Mouse (Mus musculus) embryo, embryonic 11.5 days (tissue): ENCODE measurements at regions not wholly inside any gene's neighbourhood (a gene's known extent, or its start where the extent isn't known, plus 50 kb on each side); places are given as distances from the start of the nearest gene placed in this dataset.

Experiments
- DNase-seq: peaks from one replicate; pipeline ENCODE4 v3.0.0-alpha.2; 2012; ENCODE audit warnings: low read depth, low spot score

DNA sequence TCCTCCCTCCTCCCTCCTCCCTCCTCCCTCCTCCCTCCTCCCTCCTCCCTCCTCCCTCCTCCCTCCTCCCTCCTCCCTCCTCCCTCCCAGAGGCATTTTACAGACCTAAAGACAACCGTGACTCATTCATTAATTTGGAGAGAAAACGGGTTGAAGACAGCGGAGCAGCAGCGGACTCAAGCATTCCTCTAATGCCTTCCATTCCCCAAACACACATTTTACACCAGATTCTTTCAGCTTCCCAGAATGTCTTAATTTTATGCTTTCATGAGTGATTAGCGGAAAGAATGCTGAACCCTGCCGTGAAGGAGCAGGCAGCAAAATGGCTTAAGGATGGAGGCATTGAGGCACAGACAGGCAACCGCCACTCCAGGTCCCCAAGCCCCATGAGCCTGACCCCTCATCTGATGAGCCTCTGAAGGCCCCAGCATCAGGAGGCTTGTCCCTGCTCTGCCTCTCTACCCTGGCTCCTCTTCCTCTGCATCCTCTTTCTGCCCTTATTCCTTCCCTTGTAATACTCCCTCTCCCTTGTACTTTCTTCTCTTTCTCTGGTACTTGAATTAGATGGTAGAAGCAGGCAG is 192.5 kb downstream of the Cdc5l start:
- no peak for DNase-seq

DNA sequence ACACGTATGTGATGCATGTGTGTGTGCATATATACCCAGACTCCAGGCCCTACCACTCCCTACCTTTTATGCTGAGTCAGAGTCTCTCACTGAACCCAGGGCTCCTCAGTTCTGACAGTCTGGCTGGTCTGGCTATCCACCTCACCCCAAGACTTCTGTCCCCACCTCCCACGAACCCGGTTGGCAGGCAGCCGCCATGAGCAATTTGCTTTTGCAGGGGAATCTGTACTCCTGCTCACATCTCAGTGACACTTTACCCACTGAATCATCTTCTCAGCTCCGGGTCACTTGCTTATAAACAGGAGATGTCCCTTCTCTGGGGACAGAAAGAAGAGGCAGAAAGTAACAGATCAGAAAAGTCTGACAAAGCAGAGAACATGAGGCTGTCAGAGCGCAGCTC is 193.0 kb downstream of the Cdc5l start:
- DNase-seq, result no peak

DNA sequence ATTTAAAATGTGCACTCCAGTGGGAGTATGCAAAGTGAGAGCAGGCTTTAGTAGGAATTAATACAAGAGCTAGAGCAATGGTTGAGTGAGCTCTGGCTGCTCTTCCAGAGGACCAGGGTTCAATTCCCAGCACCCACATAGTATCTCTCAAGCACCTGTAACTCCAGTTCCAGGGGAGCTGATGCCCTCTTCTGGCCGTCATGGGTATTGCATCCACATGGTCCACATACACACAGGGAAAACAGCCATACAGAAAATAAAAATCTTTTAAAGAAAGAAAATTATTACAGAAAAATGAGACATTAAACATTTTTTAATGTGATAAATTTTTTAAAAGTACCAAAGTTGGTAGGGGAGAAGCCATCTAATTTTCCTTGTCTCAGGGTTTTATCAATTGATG is 196.3 kb downstream of the Cdc5l start:
- DNase-seq, result no peak

DNA sequence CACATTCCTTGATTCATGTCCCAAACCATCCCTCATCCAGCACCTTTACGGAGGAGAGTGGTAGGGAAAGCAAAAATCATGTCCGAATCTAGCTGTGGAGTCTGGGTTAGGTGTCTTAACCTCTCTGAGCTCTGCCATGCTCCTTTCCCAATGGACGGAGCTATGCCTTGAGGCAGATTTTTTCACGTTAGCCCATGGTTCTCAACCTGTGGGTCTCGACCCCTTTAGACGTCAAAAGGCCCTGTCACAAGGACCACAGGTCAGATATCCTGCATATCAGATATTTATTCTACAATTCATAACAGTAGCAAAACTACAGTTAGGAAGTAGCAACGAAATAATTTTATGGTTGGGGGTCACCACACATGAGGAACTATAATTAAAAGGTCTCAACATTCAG is 198.1 kb downstream of the Cdc5l start:
- no peak for DNase-seq

DNA sequence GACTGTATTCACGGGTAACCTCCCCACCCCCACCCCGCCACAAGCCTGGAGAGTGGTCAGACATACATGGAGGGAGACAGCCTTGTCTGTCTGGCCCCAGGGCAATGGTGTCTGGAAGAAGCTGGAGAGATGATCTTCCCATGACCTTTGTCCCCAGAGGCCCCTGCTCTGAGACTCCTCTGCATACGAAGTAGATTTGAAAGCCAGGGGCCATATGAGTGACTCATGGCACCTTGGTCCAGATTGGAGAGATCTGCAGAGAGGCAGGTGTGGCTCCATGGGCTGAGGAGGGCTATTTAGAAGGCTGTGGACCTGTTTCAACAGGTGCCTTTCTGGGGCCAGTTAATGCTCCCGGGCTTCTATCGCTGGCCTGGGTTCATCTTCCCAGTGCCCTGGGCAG is 200.7 kb downstream of the Cdc5l start:
- no peak for DNase-seq

DNA sequence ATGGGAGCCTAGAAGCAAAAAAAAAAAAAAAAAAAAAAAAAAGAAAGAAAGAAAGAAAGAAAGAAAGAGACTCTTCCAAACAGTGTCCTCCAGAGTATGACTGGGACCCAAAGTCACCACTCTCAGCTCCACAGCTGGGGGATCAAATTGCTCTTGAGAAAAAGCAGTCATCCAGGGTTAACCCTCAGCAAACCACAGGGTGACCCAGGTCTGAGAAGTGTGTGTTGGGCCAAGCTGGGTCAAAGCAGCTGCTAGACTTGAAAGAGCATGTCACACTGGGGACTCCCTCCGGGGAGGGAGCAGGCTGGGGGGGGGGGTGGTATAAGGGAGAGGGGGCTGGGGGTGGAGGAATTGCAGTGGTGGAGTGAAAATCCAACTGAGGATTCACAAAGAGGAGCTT is 206.3 kb downstream of the Cdc5l start:
- no peak for DNase-seq

DNA sequence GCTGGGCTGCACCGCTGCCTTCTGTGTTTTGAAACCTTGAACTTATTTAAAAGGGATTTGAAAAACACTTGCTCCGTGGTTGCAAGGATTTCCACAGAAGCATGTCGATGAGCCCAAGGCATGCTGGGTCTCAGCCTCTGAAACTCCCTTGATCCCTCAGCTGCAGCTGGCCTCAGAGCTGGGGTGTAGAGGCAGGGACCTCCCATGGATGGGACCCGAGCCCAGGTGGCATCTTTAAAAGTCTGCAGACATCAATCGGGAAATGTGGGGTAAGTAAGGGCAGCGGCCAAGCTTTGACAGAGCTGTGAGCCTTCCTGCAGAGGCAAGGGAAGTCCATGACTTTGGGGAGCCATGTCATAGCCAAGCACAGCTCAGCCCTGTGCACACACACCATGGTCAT is 207.1 kb downstream of the Cdc5l start:
- no peak for DNase-seq

DNA sequence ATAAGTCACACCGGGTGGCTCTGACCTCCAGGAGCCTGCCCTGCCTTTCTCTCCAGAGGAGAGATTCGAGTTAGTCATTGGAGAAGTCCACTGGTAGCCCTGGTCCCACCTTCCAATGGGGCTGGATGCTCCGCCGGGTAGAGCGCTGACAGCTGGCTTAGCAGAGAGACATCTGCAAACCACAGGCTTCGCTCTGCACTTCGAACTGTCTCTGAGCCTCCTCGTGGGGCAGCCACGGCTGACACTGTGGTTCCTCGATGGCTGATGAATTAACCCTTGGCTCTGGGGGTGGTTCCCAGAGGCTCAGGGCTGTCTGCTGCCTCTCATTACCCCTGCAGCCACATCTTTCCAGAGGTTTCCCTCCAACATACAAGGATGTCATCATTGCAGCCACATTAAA is 211.9 kb downstream of the Cdc5l start:
- DNase-seq, result no peak

DNA sequence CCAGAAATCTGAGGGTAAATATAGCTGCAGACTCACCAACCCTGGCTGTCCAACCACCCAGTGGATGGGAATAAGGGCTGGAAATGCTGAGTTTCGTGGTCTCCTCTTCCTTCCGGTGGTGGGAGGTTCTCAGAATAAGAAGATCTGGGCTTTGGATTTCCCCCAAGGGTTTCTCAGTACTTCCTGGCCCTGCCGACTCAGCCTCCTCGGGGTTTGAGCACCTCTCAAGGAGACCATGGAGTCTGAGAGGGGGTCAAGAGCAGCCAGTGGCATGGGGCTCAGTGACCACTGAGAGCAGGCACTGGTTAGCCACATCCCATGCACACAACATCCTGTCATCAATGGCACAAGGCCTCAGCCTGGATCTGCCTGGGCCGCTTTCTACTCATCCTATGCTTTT is 216.4 kb downstream of the Cdc5l start:
- DNase-seq, result no peak

DNA sequence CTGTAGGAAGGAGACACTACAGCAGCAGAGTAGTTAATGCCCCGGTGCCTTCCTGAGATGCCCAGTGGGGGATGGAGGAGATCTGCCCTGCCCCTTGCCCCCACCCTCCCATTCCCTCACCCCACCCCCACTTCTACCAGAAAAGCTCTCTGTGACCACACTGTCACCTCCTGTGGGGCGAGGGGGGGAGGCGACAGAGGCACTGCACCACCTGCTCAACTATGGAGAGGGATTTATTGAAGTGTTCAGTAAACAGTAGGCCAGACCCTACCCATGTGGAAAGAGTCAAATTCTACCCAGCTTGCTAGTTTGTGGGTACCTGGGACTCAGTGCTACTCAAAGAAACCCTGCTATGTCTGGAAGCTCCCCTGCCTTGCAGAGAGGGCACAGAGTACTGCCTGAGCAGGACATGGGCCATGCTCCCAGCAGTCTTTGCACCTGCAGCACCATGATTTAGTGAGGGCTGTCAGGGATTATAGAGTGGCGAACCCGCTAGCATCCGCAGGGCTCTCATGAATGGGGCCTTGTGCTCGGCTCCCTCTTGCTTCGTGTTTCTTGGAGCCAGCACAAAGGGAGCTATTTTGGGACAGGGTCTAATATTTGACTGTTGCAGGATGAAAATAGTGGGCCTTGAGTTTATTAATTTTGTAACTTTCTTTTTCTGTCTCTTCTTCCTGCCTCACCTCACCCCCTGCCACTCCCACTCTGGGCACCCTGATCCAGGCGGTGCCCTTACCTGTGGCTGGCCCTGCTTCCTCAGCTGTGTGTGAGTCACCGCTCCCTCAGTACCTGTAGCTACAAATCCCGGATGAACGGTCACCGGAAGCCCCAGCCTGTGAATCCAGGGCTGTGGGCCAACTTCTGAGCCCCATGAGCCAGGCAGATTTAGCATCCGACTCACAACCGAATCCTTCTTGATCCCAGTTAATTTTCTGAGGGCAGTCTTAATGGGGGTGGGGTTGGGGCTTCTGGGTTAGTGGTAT is 218.2 kb downstream of the Cdc5l start:
- no peak for DNase-seq

DNA sequence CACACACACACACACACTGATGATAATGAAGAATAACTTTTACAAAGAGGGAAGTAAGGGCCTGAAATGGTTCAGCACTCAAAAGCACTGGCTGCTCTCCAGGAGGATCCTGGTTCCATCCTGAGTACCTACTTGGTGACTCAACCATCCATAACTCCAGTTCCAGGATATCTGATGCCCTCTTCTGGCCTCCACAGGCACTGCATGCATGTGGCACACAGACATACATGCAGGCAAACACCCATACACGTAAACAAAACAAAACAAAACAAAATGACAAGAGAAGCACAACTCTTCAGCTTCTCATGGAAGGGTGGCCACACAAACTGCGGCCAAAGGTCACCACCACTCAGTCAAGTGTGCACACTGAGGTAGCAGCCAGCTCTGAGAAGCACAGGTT is 222.6 kb downstream of the Cdc5l start:
- no peak for DNase-seq

DNA sequence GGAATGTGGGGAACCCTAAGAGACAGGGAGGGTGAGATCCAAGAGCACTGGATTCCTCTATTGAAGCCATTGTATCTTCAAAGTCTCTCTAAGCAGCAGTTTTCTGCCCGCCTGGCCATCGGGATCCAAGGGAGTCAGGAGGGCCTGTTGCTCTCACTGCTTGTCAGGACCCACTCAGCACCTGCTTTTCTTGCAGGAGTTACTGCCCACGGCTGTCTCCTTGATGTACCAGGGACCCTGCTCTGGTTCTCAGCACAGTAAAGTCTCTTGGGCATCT is 224.2 kb downstream of the Cdc5l start:
- DNase-seq, result no peak

DNA sequence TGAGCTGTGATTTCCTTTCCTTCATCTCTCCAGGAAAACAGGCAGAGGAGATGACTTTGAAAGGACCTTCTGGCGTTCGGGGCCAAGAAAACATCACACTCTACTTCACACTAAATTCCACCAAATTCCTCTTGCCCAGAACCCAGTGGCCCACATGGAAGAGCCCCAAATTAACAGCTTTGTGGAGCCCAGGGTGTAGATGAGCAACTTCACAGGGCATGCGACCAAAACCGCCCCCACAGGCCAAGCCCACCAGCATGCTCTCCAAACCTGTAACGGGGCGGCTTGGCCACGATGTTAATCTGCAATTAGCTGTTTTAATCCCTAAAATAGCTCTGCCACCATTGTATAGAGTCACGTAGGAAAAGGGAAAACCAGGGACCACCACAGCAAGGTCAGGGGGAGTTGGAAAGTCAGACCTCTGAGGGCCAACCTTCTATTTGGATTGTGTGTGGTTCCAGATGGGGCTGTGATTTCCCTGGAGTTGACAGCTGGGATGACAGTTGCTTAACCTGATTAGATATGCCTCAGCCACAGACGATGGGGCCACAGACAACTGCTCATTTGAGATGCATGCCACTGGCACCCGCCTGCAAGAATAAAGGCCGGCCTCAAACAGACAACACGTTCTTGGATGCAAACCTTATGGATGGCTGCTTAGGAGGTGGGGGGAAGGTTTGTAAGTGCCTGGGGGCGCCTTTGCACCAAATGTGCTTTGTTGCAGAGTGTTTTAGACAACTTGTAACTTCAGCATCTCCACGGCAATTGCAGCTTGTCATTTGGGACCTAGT is 224.7 kb downstream of the Cdc5l start:
- DNase-seq, result no peak

DNA sequence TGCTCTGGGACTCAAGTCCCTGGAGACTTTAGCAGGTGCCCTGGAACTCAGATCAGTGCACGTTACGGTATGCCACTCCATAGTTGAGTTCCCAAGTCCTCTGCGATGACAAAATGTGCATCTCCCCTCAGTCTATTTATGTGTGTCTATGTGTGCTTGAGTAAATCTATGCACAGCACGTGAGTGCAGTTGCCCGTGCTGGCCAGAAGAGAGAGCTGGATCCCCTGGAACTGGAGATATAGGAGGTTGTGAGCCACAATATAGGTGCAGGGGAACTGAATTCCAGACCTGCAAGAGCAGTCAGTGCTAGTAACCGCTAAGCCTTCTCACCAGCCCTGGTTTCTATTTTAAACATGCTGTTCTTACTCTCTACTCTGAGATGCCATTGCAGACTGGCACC is 237.8 kb downstream of the Cdc5l start:
- DNase-seq, result no peak

DNA sequence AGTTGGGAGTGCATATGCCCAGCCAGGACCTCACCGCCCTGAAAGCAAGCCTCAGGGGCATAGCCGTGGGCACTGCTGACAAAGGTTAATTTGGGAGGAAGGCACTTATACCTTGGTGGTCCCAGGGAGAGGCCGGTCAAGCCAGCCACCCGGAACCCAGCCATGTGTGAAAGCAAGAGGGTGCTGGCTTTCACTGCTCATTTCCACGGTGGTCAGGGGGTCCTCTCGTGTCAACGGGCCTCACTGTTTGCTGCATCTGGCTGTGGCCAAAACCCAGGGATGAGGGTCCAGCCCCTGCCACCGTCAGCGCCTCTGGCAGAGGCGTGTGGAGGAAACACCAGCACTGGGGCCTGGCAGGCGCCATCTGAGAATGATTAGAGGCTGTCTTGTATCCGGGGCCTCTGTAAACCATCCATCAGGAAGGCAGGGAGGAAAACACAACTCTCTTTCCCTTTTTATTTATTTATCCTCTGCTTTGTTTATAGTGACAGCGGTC is 238.7 kb downstream of the Cdc5l start:
- no peak for DNase-seq

DNA sequence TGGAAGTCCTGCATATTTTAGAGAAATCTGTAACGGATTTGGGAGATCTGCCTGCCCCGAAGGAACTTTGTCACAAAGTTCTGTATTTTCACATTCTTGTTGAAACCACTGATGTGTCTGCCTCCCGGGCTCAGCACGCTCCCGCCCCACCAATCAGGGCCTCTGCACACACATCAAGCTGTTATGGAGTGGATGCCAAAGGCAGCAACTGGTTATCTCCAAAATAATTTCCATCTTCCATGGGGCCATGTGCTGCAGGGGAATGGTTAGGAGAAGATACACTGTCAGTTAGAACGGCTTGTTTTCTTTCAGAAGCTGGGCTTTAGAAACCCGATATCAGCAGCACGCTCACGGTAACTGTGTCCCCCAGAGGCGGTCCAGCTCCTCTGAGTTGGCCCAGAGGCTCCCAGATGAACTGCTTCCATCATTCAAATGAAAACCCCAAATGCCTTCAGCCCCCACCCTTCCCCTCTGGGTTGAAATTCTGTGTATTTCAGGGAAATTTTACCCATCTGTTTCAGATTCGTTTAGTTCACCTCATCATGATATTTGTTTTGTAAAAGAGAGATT is 240.0 kb downstream of the Cdc5l start:
- DNase-seq, result no peak

DNA sequence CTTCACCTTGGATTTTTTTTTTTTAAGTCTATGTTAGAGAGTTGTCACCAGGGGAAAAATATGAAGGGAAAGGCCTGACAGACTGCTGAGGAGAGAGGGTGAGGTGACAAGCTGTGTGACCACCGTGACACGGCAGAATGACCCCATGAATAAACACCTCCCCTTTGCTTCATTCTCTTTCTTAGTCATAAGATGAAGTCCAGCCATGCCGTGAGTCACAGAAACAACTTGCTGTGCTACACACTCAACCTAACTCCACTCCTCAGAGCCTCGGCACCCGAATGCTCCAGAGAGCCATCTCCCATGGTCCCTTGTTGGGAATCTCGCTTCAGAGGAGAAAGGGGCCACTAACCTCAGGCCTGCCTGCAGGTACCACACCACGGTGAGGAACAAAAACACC is 246.1 kb downstream of the Cdc5l start:
- no peak for DNase-seq

DNA sequence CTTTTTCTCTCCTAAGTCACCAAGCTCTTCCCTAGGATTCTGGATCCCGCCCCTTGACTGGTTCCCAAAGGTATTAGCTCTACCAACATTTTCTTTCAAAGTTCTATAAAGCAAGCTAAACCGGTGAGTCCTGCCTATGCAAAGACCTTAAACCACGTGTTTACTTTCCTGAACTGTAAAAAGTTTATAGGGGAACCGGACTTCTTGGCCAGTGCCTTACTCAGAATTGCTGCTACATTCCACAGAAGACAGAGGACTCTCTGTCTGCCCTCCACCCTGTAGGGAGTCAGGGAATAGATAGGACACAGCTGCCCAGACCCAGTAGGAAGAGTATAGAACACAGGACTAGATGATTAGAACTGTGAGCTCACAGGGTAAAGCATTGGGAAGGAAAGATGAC is 257.2 kb downstream of the Cdc5l start:
- no peak for DNase-seq

DNA sequence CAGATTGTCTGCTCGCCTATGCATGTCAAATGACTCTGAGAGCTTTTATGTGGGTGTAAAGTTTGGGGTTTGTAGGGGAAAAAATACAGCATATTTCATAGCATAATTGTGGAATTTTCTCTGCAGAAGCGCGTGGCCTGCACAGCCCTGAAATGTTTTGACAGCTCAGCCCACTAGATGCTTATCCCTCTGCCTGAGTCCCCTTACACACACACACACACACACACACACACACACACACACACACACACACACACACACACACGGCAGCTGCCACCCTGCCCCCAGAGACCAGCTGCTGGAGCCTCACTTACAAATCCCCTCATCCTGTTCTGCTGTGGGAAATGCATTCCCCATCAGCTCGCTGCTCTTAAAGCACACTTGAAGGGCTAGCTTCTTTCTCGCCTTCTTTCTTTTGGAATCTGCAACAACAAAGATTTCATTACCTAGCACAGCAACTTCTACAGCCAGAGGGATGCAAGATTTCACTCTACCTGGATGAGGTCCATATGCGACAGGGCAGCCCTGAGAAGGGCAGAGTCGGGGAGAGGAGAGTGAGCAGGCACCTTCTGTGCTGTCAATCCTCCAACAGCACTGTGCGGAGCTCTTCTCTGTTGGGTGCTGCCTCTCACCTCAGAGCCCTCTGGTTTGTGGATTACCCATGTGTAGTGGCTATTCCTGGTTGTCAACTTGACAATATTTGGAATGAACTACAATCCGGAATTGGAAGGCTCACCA is 264.1 kb downstream of the Cdc5l start:
- DNase-seq, result no peak
